Mouse (Mus musculus) frontal cortex, postnatal 14 days (tissue): ENCODE results near the gene Mvb12b.

ENCODE experiments used
- DNase-seq, 2 experiments: peaks; one replicate each; pipeline ENCODE4 v3.0.0; 2022; ENCODE audit warnings: low spot score in 2 of 2

The Mvb12b gene

GRCm38 (mm10) chr2:33846635-33847034 is 41.1 kb downstream of the Mvb12b start:
- no peak for DNase-seq

- no peak for DNase-seq
These were observed 44.1 kb downstream of the Mvb12b start for GRCm38 (mm10) chr2:33843642-33844041.

DNA sequence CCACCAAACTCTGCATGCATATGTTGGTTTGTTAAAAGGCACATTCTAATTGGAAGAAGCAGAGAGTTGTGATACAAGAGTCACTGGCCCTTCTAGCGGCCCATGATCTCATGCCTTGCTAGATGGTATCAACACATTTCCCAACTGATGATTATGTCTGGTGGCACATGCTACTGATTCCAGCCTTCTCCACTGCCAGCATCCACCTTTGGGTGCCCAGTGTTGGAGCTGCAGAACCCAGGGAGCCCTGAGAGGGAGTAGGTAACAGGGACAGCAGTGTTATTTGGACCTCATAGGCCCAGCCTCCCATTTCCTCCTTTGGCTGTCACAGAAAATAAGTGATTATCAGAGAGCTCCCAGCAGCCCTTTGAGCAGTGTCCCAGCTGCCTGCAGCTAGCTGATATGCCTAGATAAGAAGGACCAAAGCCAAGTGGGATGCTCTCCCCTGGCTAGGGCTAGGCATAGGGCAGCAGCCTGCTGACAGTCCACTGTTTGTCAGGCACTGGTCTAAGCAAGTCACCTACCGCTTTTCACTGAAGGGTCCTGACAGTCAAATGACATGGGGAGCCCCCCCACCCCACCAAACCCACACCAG is 44.7 kb downstream of the Mvb12b start:
- no peak for DNase-seq

DNA sequence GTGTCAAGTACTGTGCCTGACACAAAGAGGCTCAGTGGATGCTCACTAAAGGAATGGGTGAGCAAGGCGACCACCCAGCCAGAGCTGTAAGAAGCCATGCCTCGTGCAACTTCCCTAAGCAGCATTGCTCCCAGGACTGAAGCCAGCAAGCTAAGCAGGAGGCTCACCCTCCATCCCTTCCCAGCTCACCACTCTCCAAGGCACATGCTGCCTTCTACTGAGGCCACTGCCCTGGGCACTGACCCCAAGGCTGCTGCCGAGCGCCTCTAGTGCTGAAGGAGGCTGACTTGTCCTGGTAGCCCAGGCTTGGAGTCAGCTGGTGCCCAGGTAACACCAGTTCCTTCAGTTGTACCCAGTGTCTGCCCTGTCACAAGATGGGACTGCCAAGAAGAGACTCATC is 45.8 kb downstream of the Mvb12b start:
- DNase-seq: no peak

DNA sequence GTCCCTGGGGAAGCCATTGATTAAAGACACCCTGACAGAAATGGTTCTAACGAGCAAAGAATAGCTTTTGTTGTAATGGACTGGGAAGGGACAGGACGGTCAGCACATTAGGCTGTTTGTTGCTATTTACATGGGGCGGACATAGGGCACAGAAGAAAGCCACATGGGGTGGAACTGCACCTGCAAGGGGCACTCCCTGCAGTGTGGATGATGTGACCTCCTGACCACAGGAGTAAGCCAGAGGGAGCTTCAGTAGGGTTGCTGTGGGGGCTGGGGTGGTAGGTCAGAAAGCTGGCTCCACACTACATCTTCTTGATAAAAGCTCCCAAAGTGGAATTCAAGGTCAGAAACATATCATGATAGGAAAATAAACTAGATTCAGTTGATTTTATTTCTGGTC is 47.3 kb downstream of the Mvb12b start:
- DNase-seq: no peak

GRCm38 (mm10) chr2:33839252-33839651 is 48.5 kb downstream of the Mvb12b start:
- no peak for DNase-seq

GRCm38 (mm10) chr2:33837297-33837696 is 50.4 kb downstream of the Mvb12b start:
- no peak for DNase-seq

DNA sequence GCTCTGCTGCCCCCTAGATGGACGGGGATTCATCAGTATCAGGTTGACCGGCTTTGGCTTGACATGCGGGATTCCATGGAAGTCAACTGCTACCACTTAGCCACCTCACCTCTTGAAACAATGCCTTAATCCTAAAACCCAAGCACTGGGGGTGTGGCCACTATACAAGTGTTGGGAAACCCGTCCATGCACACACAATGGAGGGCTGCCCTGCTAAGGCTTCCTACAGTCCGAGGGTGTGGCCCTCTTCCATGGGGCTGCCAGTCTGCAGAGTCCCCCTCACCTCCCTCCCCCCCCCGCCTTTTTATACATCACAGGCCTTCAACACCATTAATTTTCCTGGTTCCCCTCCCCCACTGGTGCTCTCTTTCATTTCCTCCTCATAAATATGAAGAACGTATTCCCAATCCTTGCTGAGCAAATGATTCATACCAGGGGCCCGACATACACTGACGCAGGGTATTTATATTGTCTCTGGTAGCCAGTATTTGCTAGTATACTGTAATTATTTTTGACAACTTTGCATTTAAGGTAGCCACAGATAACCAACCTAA is 51.0 kb downstream of the Mvb12b start:
- DNase-seq: no peak

GRCm38 (mm10) chr2:33835038-33835437 is 52.7 kb downstream of the Mvb12b start:
- DNase-seq: no peak

- no peak for DNase-seq
These were observed 53.8 kb downstream of the Mvb12b start for GRCm38 (mm10) chr2:33833902-33834301.

DNA sequence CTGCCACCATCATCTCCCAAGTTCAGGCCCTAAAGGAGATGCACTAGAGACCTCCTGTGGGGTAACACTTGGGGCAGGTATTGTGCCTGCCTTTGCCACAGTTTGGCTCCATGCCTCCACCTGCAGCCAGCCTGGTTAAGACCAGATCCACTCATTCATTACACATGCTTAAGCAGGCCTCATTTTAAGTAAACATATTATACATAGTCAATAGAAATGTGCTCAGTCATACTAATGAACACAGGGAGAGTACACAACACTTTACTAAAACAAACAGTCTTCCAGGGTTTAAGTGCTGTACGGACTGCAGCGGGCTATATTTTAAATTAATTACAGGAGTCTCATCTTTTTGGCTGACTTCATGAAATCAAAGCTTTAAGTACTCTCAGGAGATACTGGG is 57.9 kb downstream of the Mvb12b start:
- no peak for DNase-seq

- no peak for DNase-seq
These were observed 61.0 kb downstream of the Mvb12b start for GRCm38 (mm10) chr2:33826777-33827176.

DNA sequence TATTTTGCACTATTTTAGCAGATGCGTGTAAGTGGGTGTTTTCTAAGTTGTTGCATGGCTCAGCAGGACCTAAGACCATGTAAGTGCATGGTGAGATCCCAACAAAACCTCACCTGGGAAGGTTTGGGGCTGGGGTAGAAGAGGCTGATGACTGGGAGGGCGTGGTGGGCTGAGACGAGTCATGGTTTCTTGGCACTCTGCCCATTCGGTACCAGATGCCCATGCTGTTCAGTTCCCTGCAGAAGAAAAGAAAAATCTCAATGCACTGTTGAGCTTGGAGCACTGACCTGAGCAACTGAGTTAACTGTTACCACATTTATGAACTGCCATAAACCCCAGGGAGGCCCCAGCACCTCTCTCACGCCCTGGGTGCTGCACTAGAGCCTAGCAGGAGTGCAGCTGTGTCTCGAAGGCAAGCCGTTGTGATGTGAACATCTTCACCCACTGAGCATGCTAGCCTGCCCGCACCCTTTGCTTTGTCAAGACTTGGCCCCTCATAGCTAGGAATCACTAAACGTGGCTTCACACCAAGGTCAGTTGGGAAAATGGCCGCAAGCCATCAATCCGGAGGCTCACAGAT is 62.7 kb downstream of the Mvb12b start:
- DNase-seq: no peak

DNA sequence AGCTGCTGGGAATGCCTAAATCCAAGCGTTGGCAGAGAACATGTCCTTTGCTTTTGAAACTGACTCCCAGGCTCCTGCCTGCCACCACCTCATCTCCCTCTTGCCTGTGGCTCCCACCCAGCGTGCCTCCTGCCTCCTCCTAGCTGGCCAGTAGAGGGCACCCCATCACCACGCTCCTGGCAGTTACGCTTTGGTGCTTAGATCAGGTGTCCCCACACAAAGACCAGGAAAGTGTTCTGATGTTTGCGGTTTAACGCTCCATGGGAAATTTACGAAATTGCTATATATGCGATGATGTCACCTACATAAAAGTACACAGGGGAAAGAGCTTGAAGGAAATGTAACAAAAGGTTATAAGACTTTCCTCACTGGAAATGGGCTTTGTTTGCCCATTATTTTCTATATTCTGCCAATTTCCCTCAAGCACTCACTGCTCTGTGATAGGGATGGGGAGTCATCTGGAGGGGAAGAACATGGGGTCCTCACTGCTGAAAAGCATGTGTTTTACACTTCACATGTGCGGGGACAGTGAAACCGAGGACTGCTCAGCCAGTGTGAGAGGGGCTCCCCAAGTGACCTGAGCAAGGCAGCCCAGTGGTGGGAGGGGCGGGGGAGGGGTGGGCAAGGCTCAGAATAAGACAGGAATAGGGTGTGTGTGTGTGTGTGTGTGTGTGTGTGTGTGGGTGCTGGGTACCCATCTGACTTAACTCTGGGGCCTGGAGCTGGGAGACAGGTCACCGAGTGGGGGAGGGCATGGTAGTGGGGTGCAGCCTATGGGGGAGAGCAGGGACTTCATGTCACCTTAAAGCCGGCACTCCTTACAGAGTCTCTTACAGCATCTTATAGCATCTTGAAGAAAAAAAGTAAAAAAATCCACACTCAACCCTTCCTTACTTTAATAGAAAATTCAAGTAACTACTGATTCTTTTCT is 65.8 kb downstream of the Mvb12b start:
- peak; percentile 76 to 85 for DNase-seq

- DNase-seq: no peak
These were observed 67.3 kb downstream of the Mvb12b start for GRCm38 (mm10) chr2:33820450-33820849.

GRCm38 (mm10) chr2:33820037-33820436 is 67.7 kb downstream of the Mvb12b start:
- DNase-seq: no peak

DNA sequence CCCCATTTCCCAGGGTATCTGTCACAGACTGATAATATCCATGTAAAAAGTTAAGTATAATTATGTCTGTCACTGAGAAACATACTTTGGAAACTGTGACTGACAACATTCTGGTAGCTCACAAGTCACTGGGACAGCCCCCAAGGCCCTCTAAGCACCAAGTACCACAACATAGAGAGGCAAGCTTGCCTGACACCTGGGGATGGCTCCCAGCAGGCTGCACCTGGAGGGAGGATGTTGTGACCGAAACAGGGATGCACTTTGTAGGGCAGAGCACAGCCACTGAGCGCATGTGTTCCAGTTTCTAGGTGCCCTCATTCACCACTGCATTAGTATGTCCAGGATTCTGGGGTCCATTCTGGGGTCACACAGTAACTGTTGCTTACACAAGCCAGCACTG is 69.4 kb downstream of the Mvb12b start:
- no peak for DNase-seq

GRCm38 (mm10) chr2:33817663-33818346 is 69.9 kb downstream of the Mvb12b start:
- DNase-seq: no peak

DNA sequence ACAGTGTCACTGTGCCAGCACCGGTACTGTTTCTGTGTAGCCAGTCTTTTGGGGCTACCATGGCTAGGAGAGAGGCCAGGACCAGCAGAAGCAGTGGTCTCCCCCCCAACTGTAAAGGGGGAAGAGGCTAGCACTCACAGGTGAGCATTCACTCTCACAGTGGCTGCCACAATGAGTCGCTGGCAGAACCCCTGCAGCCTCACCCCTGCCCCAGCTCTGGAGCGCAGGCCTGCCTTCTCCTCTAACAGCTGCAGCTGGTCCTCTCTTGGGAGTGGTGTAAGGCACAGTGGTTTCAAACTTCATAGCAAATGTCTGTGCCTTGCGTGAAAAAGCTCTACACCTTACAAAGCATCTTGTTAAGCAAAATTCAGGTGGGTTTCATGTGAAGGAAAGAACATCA is 70.7 kb downstream of the Mvb12b start:
- DNase-seq: no peak

DNA sequence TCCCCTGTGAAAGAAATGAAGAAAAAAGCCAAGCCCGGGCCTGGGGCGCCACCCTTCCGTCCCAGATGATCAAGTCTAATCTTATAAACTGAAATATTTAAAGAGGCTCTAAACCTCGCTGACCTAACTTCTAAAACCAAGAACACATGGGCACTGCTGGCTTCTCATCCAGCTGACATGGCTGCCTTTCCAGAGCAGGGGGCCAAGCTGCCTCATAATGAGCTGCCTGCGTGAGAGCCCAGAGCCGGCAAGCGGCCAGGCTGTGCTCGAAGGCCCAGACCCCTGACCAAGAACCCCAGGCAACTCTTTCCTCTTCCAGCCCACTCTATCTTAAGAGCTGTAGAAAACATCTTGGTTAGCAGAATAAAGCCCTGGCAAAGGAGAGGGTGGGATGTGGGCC is 73.2 kb downstream of the Mvb12b start:
- DNase-seq: no peak

DNA sequence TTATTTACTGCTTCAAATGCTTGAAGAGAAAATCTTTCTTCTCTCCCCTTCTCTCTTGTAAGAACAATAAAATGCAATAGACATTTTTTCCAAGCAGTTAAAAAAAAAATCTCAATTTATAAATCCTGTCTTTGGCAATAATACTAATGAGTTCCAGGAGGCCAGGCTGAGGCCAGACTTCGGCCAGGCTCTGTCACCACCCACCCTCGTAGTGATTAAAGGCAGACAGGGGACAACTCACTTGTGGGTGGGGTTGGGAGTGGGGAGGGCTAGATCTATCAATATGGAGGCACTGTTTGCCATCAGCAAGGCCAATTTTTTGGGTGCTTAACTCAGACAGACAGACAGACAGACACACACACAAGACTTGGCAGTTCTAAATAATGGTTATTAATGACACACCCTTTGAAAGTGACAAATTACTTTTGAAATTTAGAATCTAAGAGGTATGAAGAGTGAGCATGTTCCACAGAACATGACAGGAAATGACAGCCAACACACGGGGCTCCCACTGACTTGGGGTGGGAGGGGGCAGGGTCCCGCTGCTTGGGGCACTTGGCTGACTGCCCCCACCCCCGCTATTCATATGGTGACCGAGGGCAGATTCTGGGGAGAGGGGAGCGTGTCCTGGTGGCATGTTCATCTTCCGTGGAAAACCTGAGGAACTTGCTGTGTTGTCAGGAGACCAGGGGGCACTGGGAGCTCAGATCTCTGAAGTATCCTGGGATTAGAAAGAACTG is 74.1 kb downstream of the Mvb12b start:
- DNase-seq: no peak
